Mouse (Mus musculus) midbrain, embryonic 15.5 days (tissue): ENCODE measurements at regions not wholly inside any gene's neighbourhood (a gene's known extent, or its start where the extent isn't known, plus 50 kb on each side); places are given as distances from the start of the nearest gene placed in this dataset.
A peak's percentile ranks its signal among the peaks of the same experiment; 100 is the strongest.

Experiments used
- ATAC-seq: fragments of 200-750 bp; cut with Nextera tagmentation; replicated peaks from 2 replicates; pipeline ENCODE4 v1.8.0; 2017; ENCODE audit warnings: moderate TSS enrichment
- H3K27ac ChIP-seq: fragments of 300-500 bp; sonication (generic); 2 replicates; pipeline ENCODE4 v1.5.1; 2015; ENCODE audit warnings: mild to moderate bottlenecking, inconsistent platforms
- H3K27me3 ChIP-seq: fragments of 300-500 bp; sonication (generic); replicated peaks from 2 replicates; pipeline ENCODE4 v1.6.1; 2015; ENCODE audit warnings: inconsistent platforms
- H3K36me3 ChIP-seq: fragments of 300-500 bp; sonication (generic); replicated peaks from 2 replicates; pipeline ENCODE4 v1.6.1; 2015; ENCODE audit warnings: inconsistent platforms
- H3K4me1 ChIP-seq: fragments of 300-500 bp; sonication (generic); 2 replicates; pipeline ENCODE4 v1.6.1; 2015; ENCODE audit warnings: inconsistent platforms
- H3K4me2 ChIP-seq: fragments of 300-500 bp; sonication (generic); 2 replicates; pipeline ENCODE4 v1.6.1; 2015; ENCODE audit warnings: inconsistent platforms, mild to moderate bottlenecking, moderate library complexity
- H3K4me3 ChIP-seq: fragments of 300-500 bp; sonication (generic); 2 replicates; pipeline ENCODE4 v1.5.1; 2015; ENCODE audit warnings: mild to moderate bottlenecking, inconsistent platforms
- H3K9ac ChIP-seq: fragments of 300-500 bp; sonication (generic); 2 replicates; pipeline ENCODE4 v1.6.1; 2015; ENCODE audit warnings: mild to moderate bottlenecking, inconsistent platforms
- H3K9me3 ChIP-seq: fragments of 300-500 bp; sonication (generic); 2 replicates; pipeline ENCODE4 v1.6.1; 2016; ENCODE audit warnings: inconsistent platforms
- WGBS: fragments of 180-500 bp; shearing (Covaris S2); methylation state at CpG from one replicate; pipeline ENCODE4 v1.1.7; 2015; ENCODE audit warnings: mixed read lengths; 5-methylcytosine and 5-hydroxymethylcytosine counted together

DNA sequence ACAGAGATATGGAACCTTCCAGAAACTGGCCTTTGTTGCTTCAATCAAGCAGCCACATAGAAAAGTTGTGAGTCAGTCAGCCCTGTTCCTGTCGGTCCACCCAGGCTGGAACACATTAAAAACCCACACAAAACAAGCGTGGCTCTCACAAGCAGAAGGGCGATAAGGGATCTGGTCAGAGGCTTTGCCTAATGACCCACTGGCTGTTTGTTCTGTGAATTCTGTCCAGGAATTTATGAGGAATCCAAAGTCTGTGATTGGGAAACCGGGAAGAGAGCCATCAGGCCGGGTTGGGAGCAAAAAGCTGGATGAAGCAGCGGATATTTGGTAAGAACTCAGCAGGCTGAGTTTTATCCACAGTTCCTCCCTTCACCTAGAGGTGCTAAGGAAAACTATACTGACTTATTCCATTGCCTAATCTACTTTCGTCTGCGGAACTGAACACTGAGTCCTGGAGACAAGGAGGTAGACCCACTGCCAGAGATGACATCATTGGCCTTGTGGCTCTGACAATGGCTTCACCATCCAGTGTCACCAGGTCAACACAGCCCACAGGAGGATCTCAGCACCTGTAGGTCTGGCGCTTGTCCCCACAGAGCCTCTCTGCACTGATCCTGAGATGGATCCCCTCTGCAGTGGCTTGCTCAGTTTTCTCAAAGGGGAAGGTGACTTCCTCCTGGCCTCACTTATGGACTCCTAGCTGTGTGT is 228.5 kb downstream of the Fam43a start:
- no peaks in the 10 kb centered on the region for H3K36me3 ChIP-seq
- H3K4me1 ChIP-seq = no peaks in the 10 kb centered on the region
- WGBS = 88% methylated on average over 9 of the region's 9 CpGs
- H3K9ac ChIP-seq = no peak overlapping the region
- H3K27ac ChIP-seq = no peak overlapping the region
- no peaks in the 10 kb centered on the region for H3K9me3 ChIP-seq
- no peak overlapping the region for H3K4me3 ChIP-seq
- H3K27me3 ChIP-seq = no peaks in the 10 kb centered on the region
- no peak for ATAC-seq
- no peak overlapping the region for H3K4me2 ChIP-seq

- no peaks in the 10 kb centered on the region for H3K4me1 ChIP-seq
- 56% methylated on average over 3 of the region's 3 CpGs for WGBS
- no peaks in the 10 kb centered on the region for H3K9me3 ChIP-seq
- H3K27ac ChIP-seq = no peak overlapping the region
- H3K9ac ChIP-seq = no peak overlapping the region
- no peak for ATAC-seq
- no peaks in the 10 kb centered on the region for H3K36me3 ChIP-seq
- no peaks in the 10 kb centered on the region for H3K27me3 ChIP-seq
- H3K4me2 ChIP-seq = no peak overlapping the region
- H3K4me3 ChIP-seq = no peak overlapping the region
These were observed 235.0 kb downstream of the Fam43a start for GRCm38 (mm10) chr16:30834561-30834960.

- Histone ChIP-seq H3K4me3 (no peak overlapping the region), H3K36me3 (no peaks in the 10 kb centered on the region), H3K27me3 (no peaks in the 10 kb centered on the region), H3K4me1 (no peaks in the 10 kb centered on the region), H3K9me3 (no peaks in the 10 kb centered on the region), H3K4me2 (no peak overlapping the region), H3K27ac (no peak overlapping the region), H3K9ac (no peak overlapping the region)
- no peak for ATAC-seq
- 48% methylated on average over 2 of the region's 2 CpGs for WGBS
These were observed 236.2 kb downstream of the Fam43a start for GRCm38 (mm10) chr16:30835678-30836077.

GRCm38 (mm10) chr16:30842831-30843230 is 238.4 kb downstream of the Xxylt1 start:
- Histone ChIP-seq H3K9me3 (no peaks in the 10 kb centered on the region), H3K4me2 (no peak overlapping the region), H3K27me3 (no peaks in the 10 kb centered on the region), H3K4me3 (no peak overlapping the region), H3K27ac (no peak overlapping the region), H3K4me1 (no peaks in the 10 kb centered on the region), H3K36me3 (no peaks in the 10 kb centered on the region), H3K9ac (no peak overlapping the region)
- no peak for ATAC-seq
- 67% methylated on average over 2 of the region's 2 CpGs for WGBS

GRCm38 (mm10) chr16:30852595-30852994 is 228.6 kb downstream of the Xxylt1 start:
- ATAC-seq = no peak
- Histone ChIP-seq H3K9ac (no peak overlapping the region), H3K27me3 (no peaks in the 10 kb centered on the region), H3K9me3 (no peaks in the 10 kb centered on the region), H3K4me1 (no peaks in the 10 kb centered on the region), H3K4me2 (no peak overlapping the region), H3K27ac (no peak overlapping the region), H3K4me3 (no peak overlapping the region), H3K36me3 (no peaks in the 10 kb centered on the region)
- WGBS = 62% methylated on average over 1 of the region's 1 CpGs

DNA sequence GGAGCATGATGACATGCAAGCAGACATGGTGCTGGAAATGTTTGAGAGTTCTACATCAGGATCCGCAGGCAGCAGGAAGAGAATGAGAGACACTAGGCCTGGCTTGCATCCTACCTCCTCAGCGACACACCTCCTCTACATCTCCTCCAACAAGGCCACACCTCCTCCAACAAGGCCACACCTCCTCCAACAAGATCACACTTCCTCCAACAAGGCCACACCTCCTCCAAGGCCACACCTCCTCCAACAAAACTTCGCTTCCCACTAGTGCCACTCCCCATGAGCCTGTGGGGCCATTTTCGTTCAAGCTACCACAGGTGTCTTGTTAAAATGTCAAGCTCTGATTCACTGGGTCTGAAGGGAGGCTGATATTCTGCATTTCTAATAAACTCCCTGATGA is 226.5 kb downstream of the Xxylt1 start:
- no peak overlapping the region for H3K9ac ChIP-seq
- no peak overlapping the region for H3K4me3 ChIP-seq
- ATAC-seq = no peak
- H3K4me2 ChIP-seq = no peak overlapping the region
- H3K36me3 ChIP-seq = no peaks in the 10 kb centered on the region
- WGBS = 78% methylated on average over 4 of the region's 4 CpGs
- H3K9me3 ChIP-seq = no peaks in the 10 kb centered on the region
- H3K27ac ChIP-seq = no peak overlapping the region
- no peaks in the 10 kb centered on the region for H3K4me1 ChIP-seq
- no peaks in the 10 kb centered on the region for H3K27me3 ChIP-seq

- no peak overlapping the region for H3K4me3 ChIP-seq
- H3K27me3 ChIP-seq = no peaks in the 10 kb centered on the region
- no peaks in the 10 kb centered on the region for H3K4me1 ChIP-seq
- H3K27ac ChIP-seq = no peak overlapping the region
- no peaks in the 10 kb centered on the region for H3K9me3 ChIP-seq
- H3K9ac ChIP-seq = no peak overlapping the region
- 82% methylated on average over 2 of the region's 2 CpGs for WGBS
- H3K36me3 ChIP-seq = no peaks in the 10 kb centered on the region
- H3K4me2 ChIP-seq = no peak overlapping the region
- no peak for ATAC-seq
These were observed 223.6 kb downstream of the Xxylt1 start for GRCm38 (mm10) chr16:30857656-30858055.

DNA sequence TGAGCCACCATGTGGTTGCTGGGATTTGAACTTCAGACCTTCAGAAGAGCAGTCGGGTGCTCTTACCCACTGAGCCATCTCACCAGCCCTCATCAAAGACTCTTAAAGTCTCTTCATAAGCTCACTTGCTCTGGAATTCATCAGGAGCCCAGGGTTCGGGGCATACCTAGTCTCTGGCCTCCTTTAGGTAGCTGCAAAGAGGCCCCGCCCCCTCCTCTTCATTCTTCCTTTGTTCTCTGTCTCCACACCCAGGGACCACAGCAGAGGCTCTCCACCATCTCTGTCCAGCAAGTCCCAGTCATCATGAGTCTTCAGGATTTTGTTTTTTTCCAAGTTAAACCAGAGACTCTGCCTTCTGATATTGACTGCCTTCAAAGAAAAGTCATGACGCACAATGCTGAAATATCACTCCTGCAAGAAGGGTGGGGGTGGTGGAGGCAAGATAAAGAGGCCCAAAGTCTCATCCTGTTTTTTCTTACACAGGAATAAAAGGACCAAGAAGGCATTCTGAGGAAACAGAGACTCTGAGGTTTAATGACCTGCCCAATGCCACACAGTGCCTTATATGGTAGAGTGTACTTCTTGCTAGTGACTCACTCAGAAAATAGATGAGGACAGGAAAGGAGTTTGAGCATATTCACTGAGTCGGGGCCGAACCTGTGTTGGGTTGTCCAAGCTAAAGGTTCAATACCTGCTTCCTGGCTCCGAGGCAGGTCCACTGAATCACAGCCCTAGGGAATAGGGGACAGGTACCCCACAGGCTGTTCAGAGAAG is 211.9 kb downstream of the Xxylt1 start:
- H3K27me3 ChIP-seq = no peaks in the 10 kb centered on the region
- WGBS = 90% methylated on average over 7 of the region's 7 CpGs
- no peaks in the 10 kb centered on the region for H3K36me3 ChIP-seq
- ATAC-seq = no peak
- no peak overlapping the region for H3K4me2 ChIP-seq
- no peak overlapping the region for H3K4me3 ChIP-seq
- peaks cover 12% of the 10 kb centered on the region for H3K4me1 ChIP-seq
- H3K27ac ChIP-seq = no peak overlapping the region
- H3K9me3 ChIP-seq = no peaks in the 10 kb centered on the region
- no peak overlapping the region for H3K9ac ChIP-seq

DNA sequence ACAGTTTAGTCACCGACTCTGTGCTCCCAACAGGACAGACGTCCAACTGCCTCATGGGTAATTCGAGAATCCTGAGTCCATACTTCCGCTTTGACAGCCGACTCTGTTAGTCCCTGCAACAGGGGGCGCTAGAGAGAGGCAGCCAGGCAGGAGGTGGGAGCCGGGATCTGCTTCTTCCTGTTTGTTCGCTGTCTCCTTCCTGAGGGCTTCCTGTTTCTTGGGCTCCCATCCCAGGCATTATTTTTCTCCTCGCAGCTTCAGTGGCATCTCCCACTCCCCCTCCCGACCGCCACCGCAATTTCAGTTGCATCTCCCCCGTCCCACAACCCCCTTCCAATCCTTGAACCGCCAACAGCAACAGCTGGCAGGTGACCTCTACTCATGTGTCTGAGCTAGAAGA is 211.1 kb downstream of the Xxylt1 start:
- 82% methylated on average over 14 of the region's 14 CpGs for WGBS
- peaks cover 12% of the 10 kb centered on the region for H3K4me1 ChIP-seq
- H3K9me3 ChIP-seq = no peaks in the 10 kb centered on the region
- no peak overlapping the region for H3K4me2 ChIP-seq
- ATAC-seq = no peak
- H3K9ac ChIP-seq = no peak overlapping the region
- no peaks in the 10 kb centered on the region for H3K27me3 ChIP-seq
- H3K27ac ChIP-seq = no peak overlapping the region
- H3K4me3 ChIP-seq = no peak overlapping the region
- H3K36me3 ChIP-seq = no peaks in the 10 kb centered on the region

DNA sequence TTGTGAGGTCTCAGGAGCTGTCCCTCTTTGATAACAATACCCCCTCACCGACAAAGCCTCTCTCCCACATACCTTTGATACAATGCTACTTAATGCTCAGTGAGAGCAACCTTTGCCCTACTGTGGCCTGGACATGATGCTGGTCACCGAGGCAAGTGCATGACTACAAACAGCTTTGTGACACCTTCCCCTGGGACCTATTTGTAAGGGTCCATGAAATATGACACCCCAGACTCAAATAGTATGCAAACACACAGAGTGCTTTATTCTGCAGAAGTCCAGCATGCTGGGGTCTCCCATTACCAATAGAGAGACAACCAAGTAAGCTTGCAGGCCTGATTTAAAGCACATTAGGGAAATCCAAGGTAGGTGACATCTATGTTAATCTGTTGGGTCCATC is 210.6 kb downstream of the Xxylt1 start:
- Histone ChIP-seq H3K4me3 (no peak overlapping the region), H3K27me3 (no peaks in the 10 kb centered on the region), H3K36me3 (no peaks in the 10 kb centered on the region), H3K4me2 (no peak overlapping the region), H3K9ac (no peak overlapping the region), H3K9me3 (no peaks in the 10 kb centered on the region), H3K27ac (no peak overlapping the region), H3K4me1 (peaks cover 12% of the 10 kb centered on the region)
- WGBS = 24% methylated on average over 2 of the region's 2 CpGs
- ATAC-seq = no peak

DNA sequence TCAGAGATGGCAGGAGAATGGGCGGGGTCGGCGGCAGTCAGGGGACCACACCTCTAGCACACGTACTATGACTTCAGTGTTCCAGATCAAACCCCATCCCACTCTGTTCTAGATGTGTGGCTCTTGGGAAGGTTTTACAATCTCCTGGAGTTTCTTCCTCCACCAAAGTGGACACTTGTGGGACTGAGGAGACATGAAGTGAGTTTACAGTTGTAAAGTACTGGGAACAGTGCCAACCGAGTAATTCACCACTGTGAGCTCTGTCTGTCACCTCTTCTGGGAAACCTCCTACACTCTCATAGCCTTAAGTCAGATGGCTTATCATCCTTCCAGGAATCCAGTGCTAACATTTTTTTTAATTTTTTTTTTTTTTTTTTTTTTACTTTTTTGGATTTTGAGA is 209.1 kb downstream of the Xxylt1 start:
- Histone ChIP-seq H3K9ac (no peak overlapping the region), H3K36me3 (no peaks in the 10 kb centered on the region), H3K9me3 (no peaks in the 10 kb centered on the region), H3K27ac (no peak overlapping the region), H3K27me3 (no peaks in the 10 kb centered on the region), H3K4me2 (no peak overlapping the region), H3K4me1 (peaks cover 12% of the 10 kb centered on the region), H3K4me3 (no peak overlapping the region)
- ATAC-seq = no peak
- WGBS = 93% methylated on average over 5 of the region's 5 CpGs

DNA sequence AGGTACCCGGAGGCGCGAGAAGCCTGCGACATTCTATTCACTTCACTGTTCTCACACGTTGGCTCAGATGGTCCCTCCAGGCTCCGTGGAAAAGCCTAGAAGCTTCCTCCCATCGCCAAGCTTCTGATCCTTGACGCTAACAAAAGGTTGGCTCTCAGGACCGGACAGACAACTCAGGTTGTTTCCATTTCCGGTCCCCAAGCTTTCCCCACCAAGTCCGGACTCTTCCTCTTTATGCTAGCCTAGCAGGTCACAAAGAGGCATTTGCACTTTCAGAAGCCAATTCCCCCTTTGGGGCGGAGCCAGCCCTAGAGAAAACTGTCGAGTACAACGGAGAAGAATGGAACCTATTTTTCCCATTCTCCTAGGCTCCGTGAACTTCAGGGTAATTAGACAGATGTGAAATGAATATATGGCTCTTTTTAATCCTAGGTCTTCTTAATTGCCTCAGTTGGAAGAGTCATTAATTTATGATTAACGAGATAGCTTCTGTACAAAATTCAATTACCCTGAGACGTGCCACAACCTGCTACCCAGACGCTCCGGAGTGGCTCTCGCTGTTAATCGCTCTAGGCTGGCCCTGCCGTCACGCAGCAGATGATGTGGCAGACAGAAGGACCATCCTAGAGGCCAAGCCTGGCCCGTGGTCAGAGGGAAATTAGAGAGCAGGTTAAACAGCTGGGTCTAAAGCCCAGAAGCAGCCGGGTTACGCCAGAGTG is 207.6 kb downstream of the Xxylt1 start:
- H3K9ac ChIP-seq = no peak overlapping the region
- WGBS = 34% methylated on average over 26 of the region's 26 CpGs
- H3K27ac ChIP-seq = peak overlapping the region; percentile 43
- ATAC-seq = 0 out of 2 replicates have a peak, but pooled peaks have one; percentile 42
- no peaks in the 10 kb centered on the region for H3K9me3 ChIP-seq
- peaks cover 12% of the 10 kb centered on the region for H3K4me1 ChIP-seq
- no peaks in the 10 kb centered on the region for H3K27me3 ChIP-seq
- peak overlapping the region; percentile 18; the same call in 1 of the 2 replicates for H3K4me2 ChIP-seq
- H3K36me3 ChIP-seq = no peaks in the 10 kb centered on the region
- H3K4me3 ChIP-seq = no peak overlapping the region
